Mouse (Mus musculus): ENCODE measurements around the gene Cbfa2t3. TPM values are rescaled to one million over a fixed set of nuclear protein-coding genes. Genes with fewer than 3 reads are reported as not detected.

Cbfa2t3 gene
- total and polyA plus RNA-seq, 2 experiments: 0.28 to 1.3 TPM

DNA sequence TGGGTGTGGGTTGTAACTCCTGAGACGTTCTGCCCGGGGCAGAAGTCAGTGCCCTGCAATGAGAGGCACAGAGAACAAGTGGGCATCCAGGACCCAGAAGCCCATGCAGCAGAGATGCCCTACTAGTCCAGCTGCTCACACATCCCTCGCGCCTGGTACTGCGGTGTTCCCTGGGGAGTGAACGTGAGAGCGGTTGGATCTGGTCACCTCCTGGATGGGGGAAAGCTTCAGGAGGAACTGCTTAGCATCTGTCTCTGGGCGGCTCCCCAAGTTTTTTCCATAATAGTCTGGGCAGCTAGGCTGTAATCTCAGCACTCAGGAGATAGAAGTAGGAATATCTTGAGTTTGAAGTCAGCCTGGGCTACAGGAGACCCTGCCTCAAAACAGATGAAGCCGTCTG lies 113.9 kb downstream of the Cbfa2t3 start:
- no peak overlapping the region for H3K27ac ChIP-seq (replicated peaks; ENCODE audit: insufficient read depth, low read depth, low read length)
- TF ChIP-seq POLR2A (IDR thresholded peaks at IDR 0.05; ENCODE audit: extremely low read depth, insufficient read depth, low read length) (no peak), CTCF (IDR thresholded peaks at IDR 0.05; ENCODE audit: low read depth, low read length) (no peak)
- 89% methylated on average over 9 of the region's 9 CpGs for WGBS
- H3K4me3 ChIP-seq (ENCODE audit: insufficient read depth, low read depth, low read length): no peak overlapping the region
- H3K27me3 ChIP-seq (ENCODE audit: control insufficient read depth, insufficient read depth, low read length): no peaks in the 10 kb centered on the region
- H3K9ac ChIP-seq (ENCODE audit: low read depth, low read length): no peak overlapping the region
- H3K36me3 ChIP-seq (ENCODE audit: control insufficient read depth, insufficient read depth, low read length): no peaks in the 10 kb centered on the region
- no peaks in the 10 kb centered on the region for H3K79me2 ChIP-seq (ENCODE audit: control insufficient read depth, insufficient read depth, low read length)
- no peak for DNase-seq (ENCODE audit: extremely low read depth, low read depth, low spot score)
- peaks cover 2% of the 10 kb centered on the region; the same call in 1 of the 2 replicates for H3K4me1 ChIP-seq (ENCODE audit: control insufficient read depth, insufficient read depth, low read length)

DNA sequence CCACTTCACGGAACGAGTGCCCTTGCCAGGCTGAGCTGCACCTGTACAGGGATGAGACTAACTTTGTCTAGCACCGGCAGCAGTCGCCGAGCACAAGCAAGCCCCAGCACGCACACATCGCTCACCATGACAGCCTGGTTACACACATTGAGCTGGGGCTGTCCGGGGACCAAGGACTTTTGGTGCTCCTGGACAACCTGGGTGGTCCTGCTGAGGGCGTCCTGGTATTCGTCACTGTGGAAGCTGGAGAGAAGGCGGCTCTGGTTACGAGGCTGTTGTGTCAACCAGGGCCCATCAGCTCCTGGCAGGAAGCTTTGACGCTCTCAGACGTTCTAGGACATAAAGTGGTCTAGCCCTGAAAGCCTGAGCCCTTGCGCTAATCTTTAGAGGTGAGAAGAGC lies 118.0 kb downstream of the Cbfa2t3 start:
- WGBS: 89% methylated on average over 14 of the region's 15 CpGs
- no peak overlapping the region for H3K9ac ChIP-seq (ENCODE audit: low read depth, low read length)
- peaks cover 5% of the 10 kb centered on the region for H3K4me1 ChIP-seq (ENCODE audit: control insufficient read depth, insufficient read depth, low read length)
- H3K36me3 ChIP-seq (ENCODE audit: control insufficient read depth, insufficient read depth, low read length): no peaks in the 10 kb centered on the region
- H3K79me2 ChIP-seq (ENCODE audit: control insufficient read depth, insufficient read depth, low read length): no peaks in the 10 kb centered on the region
- no peak overlapping the region for H3K27ac ChIP-seq (replicated peaks; ENCODE audit: insufficient read depth, low read depth, low read length)
- TF ChIP-seq CTCF (IDR thresholded peaks at IDR 0.05; ENCODE audit: low read depth, low read length) (no peak), POLR2A (IDR thresholded peaks at IDR 0.05; ENCODE audit: extremely low read depth, insufficient read depth, low read length) (no peak)
- no peak overlapping the region for H3K4me3 ChIP-seq (ENCODE audit: insufficient read depth, low read depth, low read length)
- no peaks in the 10 kb centered on the region for H3K27me3 ChIP-seq (ENCODE audit: control insufficient read depth, insufficient read depth, low read length)
- no peak for DNase-seq (ENCODE audit: extremely low read depth, low read depth, low spot score)

DNA sequence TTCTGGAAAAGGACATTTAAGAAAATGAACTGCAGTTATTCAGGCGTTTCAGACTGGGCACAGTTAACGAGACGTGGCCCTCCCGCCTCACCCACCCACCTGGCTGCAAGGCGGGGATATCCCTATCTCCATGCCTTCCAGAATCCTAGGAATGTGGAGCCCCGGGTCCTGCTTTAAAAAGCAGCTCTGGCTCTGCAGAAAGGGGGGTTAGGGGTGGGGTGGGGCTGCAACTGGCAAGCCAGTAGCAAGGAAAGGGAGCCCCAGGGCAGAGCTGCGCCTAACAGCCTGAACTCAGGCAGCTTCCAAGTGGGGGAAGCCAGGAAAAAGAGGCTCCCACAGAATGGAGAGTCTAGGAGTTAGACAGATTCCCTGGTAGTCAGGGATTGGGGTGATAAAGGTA lies 119.7 kb downstream of the Cbfa2t3 start:
- peaks cover 20% of the 10 kb centered on the region for H3K4me1 ChIP-seq (ENCODE audit: control insufficient read depth, insufficient read depth, low read length)
- no peak overlapping the region for H3K9ac ChIP-seq (ENCODE audit: low read depth, low read length)
- H3K4me3 ChIP-seq (ENCODE audit: insufficient read depth, low read depth, low read length): no peak overlapping the region
- no peak overlapping the region for H3K27ac ChIP-seq (replicated peaks; ENCODE audit: insufficient read depth, low read depth, low read length)
- TF ChIP-seq POLR2A (IDR thresholded peaks at IDR 0.05; ENCODE audit: extremely low read depth, insufficient read depth, low read length): no peak
- no peak for TF ChIP-seq CTCF (IDR thresholded peaks at IDR 0.05; ENCODE audit: low read depth, low read length)
- no peaks in the 10 kb centered on the region for H3K36me3 ChIP-seq (ENCODE audit: control insufficient read depth, insufficient read depth, low read length)
- H3K27me3 ChIP-seq (ENCODE audit: control insufficient read depth, insufficient read depth, low read length): no peaks in the 10 kb centered on the region
- DNase-seq (ENCODE audit: extremely low read depth, low read depth, low spot score): no peak
- H3K79me2 ChIP-seq (ENCODE audit: control insufficient read depth, insufficient read depth, low read length): no peaks in the 10 kb centered on the region
- 84% methylated on average over 7 of the region's 7 CpGs for WGBS

DNA sequence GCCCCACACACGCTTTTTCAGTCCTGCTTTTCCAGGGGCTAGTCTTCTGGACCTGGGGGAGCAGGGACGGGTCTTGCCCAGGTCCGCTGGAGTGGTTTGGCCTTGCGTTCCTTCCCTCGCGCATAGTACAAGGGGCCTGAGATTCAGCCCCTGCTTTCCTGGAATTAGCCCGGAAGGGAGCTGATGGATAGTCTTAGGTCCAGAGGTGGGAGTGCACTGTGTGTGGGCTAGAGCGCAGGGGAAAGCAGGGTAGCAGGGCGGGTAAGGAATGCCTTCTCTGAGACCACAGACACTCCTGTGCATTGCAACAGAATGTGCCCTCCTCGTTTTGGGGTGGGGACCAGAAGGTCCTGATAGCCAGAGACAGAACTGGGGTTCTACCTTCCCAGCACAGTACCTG lies 121.8 kb downstream of the Cbfa2t3 start:
- no peak for TF ChIP-seq CTCF (IDR thresholded peaks at IDR 0.05; ENCODE audit: low read depth, low read length)
- TF ChIP-seq POLR2A (IDR thresholded peaks at IDR 0.05; ENCODE audit: extremely low read depth, insufficient read depth, low read length): no peak
- Histone ChIP-seq H3K79me2 (ENCODE audit: control insufficient read depth, insufficient read depth, low read length) (no peaks in the 10 kb centered on the region), H3K4me1 (ENCODE audit: control insufficient read depth, insufficient read depth, low read length) (peaks cover 20% of the 10 kb centered on the region), H3K36me3 (ENCODE audit: control insufficient read depth, insufficient read depth, low read length) (no peaks in the 10 kb centered on the region), H3K9ac (ENCODE audit: low read depth, low read length) (no peak overlapping the region), H3K27me3 (ENCODE audit: control insufficient read depth, insufficient read depth, low read length) (no peaks in the 10 kb centered on the region), H3K4me3 (ENCODE audit: insufficient read depth, low read depth, low read length) (no peak overlapping the region), H3K27ac (replicated peaks; ENCODE audit: insufficient read depth, low read depth, low read length) (no peak overlapping the region)
- WGBS: 66% methylated on average over 10 of the region's 10 CpGs
- DNase-seq (ENCODE audit: extremely low read depth, low read depth, low spot score): no peak

DNA sequence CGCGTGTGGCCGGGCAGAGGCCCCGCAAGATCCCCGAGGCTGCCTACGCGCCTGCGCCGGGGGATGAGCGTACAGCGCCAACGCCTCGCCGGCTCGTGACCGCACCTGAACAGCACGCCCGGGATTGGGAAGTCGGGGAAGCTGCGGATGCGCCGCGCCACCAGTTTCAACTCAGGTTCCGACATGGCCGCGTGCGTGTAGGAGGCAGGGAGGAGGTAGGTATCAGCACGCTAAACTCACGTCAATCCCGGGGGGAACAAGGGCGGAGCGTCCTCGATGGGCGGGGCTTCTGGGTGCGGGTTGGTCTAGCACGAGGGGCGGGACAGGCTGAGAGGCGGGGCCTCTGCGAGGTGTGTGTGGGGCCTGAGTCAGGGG lies 122.3 kb downstream of the Cbfa2t3 start, which contains the start of gene Aprt:
Aprt (minus strand) TSS at position 262 of the 375 bp plus-strand sequence.
- TF ChIP-seq POLR2A (IDR thresholded peaks at IDR 0.05; ENCODE audit: extremely low read depth, insufficient read depth, low read length) (peak; percentile 72; the same call in 1 of the 2 replicates), CTCF (IDR thresholded peaks at IDR 0.05; ENCODE audit: low read depth, low read length) (no peak)
- Histone ChIP-seq H3K9ac (ENCODE audit: low read depth, low read length) (peak within 1 kb of the TSS; percentile 81), H3K4me3 (ENCODE audit: insufficient read depth, low read depth, low read length) (peak within 1 kb of the TSS; percentile 79), H3K79me2 (ENCODE audit: control insufficient read depth, insufficient read depth, low read length) (no peaks in the 10 kb centered on the region), H3K4me1 (ENCODE audit: control insufficient read depth, insufficient read depth, low read length) (peaks cover 20% of the 10 kb centered on the region), H3K36me3 (ENCODE audit: control insufficient read depth, insufficient read depth, low read length) (no peaks in the 10 kb centered on the region), H3K27ac (replicated peaks; ENCODE audit: insufficient read depth, low read depth, low read length) (peak within 1 kb of the TSS; percentile 57), H3K27me3 (ENCODE audit: control insufficient read depth, insufficient read depth, low read length) (no peaks in the 10 kb centered on the region)
- DNase-seq (ENCODE audit: extremely low read depth, low read depth, low spot score): peak; percentile 76
- WGBS: under 1% methylated on average over 39 of the region's 39 CpGs

DNA sequence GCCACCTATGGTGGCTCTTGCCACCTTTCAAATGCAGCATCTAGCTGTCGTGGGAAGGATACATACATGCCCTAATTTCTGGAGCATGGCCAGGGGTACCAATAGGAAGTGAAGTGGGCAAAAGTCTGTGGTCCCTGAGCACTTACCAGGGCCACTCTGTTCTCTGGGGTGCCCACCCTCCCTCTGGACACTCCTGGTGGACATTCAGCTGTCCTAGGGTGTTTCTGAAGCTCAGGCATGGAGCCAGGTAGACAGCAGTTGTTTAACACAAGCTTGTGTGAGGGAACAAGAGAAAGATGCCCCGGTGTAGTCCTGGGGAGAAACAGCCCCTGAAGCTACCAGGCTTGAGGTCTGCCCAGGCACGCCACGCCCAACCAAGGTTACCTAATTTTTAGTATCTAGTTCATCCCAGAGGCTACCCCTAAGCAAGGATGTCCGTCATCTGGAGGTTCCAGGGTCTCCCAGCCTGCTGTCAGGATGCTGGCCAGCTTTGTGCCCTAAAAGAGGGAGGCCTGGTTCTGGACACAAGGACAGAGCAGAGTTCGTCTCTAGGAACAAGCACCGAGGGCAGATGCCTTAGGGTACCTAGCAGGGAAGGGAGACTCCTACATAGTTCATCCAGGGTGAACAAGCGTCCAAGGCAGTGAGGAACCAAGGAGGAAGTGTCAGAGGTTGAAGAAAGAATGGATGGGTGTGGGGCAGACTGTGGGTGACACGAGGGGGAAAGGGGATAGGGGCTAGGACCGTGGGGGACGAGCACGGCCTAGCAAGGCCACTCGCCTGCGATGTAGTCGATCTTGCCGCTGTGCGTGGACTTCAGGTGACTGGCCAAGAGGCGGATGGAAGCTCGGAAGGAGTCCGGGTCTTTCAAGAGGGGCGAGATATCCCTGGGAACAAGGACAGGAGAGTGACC lies 122.9 kb downstream of the Cbfa2t3 start:
- Histone ChIP-seq H3K4me1 (ENCODE audit: control insufficient read depth, insufficient read depth, low read length) (peaks cover 20% of the 10 kb centered on the region), H3K27me3 (ENCODE audit: control insufficient read depth, insufficient read depth, low read length) (no peaks in the 10 kb centered on the region), H3K79me2 (ENCODE audit: control insufficient read depth, insufficient read depth, low read length) (no peaks in the 10 kb centered on the region), H3K4me3 (ENCODE audit: insufficient read depth, low read depth, low read length) (peak overlapping the region; percentile 79), H3K27ac (replicated peaks; ENCODE audit: insufficient read depth, low read depth, low read length) (peak overlapping the region; percentile 57), H3K9ac (ENCODE audit: low read depth, low read length) (peak overlapping the region; percentile 81), H3K36me3 (ENCODE audit: control insufficient read depth, insufficient read depth, low read length) (no peaks in the 10 kb centered on the region)
- DNase-seq (ENCODE audit: extremely low read depth, low read depth, low spot score): peak; percentile 20
- WGBS: 11% methylated on average over 21 of the region's 21 CpGs
- TF ChIP-seq POLR2A (IDR thresholded peaks at IDR 0.05; ENCODE audit: extremely low read depth, insufficient read depth, low read length) (no peak), CTCF (IDR thresholded peaks at IDR 0.05; ENCODE audit: low read depth, low read length) (no peak)

Data from liver, adult 2 months (tissue).